Mouse (Mus musculus): ENCODE data around the gene Cd320. TPM values are rescaled to one million over a fixed set of nuclear protein-coding genes. Genes with fewer than 3 reads are reported as not detected.
"Not testable (repeated sequence)": the region's sequence is repeated elsewhere in the genome, so short reads cannot be mapped to it uniquely, and the experiment has no call there.

Cd320 gene
- polyA plus RNA-seq, 1 experiment from 2014 or later: 32.7 TPM

- H3K4me2 ChIP-seq (replicated peaks; ENCODE audit: low read depth): no peak overlapping the region
- no peaks in the 10 kb centered on the region for H3K4me1 ChIP-seq (replicated peaks; ENCODE audit: control insufficient read depth, insufficient read depth)
- no peak overlapping the region for H3K27ac ChIP-seq (replicated peaks)
- ATAC-seq (ENCODE audit: low FRiP score, low TSS enrichment) (peak; percentile 45; the same call in 1 of the 2 replicates), DNase-seq (ENCODE audit: low spot score) (peak; percentile 67)
- H3K4me3 ChIP-seq (ENCODE audit: low read depth, low read length): no peak overlapping the region
- H3K36me3 ChIP-seq (ENCODE audit: control insufficient read depth, insufficient read depth, low read length): no peaks in the 10 kb centered on the region
- TF ChIP-seq CTCF (IDR thresholded peaks at IDR 0.05; ENCODE audit: low read depth) (peak; percentile 75), EP300 (optimal IDR thresholded peaks at IDR 0.05) (no peak)
- 27% methylated on average over 9 of the region's 9 CpGs for WGBS
- no peak overlapping the region for H3K9ac ChIP-seq (ENCODE audit: low read length)
- no peaks in the 10 kb centered on the region for H3K27me3 ChIP-seq (ENCODE audit: control insufficient read depth, insufficient read depth, low read length)
- H3K9me3 ChIP-seq (ENCODE audit: control insufficient read depth, low read length): no peaks in the 10 kb centered on the region
These were observed 22.6 kb downstream of the Cd320 start for GRCm38 (mm10) chr17:33865330-33866030.

- not testable (repeated sequence) for H3K36me3 ChIP-seq (ENCODE audit: control insufficient read depth, insufficient read depth, low read length); ATAC-seq (ENCODE audit: low FRiP score, low TSS enrichment); H3K4me1 ChIP-seq (replicated peaks; ENCODE audit: control insufficient read depth, insufficient read depth); H3K27me3 ChIP-seq (ENCODE audit: control insufficient read depth, insufficient read depth, low read length); H3K4me2 ChIP-seq (replicated peaks; ENCODE audit: low read depth); H3K27ac ChIP-seq (replicated peaks); H3K9ac ChIP-seq (ENCODE audit: low read length); H3K9me3 ChIP-seq (ENCODE audit: control insufficient read depth, low read length); DNase-seq (ENCODE audit: low spot score); H3K4me3 ChIP-seq (ENCODE audit: low read depth, low read length)
- WGBS: no CpG with 5 or more reads among the region's 12 CpGs
These were observed 30.6 kb downstream of the Cd320 start, which contains the start of gene Gm7029 for GRCm38 (mm10) chr17:33873537-33873936. Gene Gm7029, plus strand, starts transcription at chr17:33873837.

- Histone ChIP-seq H3K9ac (ENCODE audit: low read length) (no peak overlapping the region), H3K4me2 (replicated peaks; ENCODE audit: low read depth) (no peak overlapping the region), H3K27me3 (ENCODE audit: control insufficient read depth, insufficient read depth, low read length) (no peaks in the 10 kb centered on the region), H3K27ac (replicated peaks) (no peak overlapping the region), H3K36me3 (ENCODE audit: control insufficient read depth, insufficient read depth, low read length) (no peaks in the 10 kb centered on the region), H3K4me1 (replicated peaks; ENCODE audit: control insufficient read depth, insufficient read depth) (no peaks in the 10 kb centered on the region), H3K4me3 (ENCODE audit: low read depth, low read length) (no peak overlapping the region), H3K9me3 (ENCODE audit: control insufficient read depth, low read length) (no peaks in the 10 kb centered on the region)
- TF ChIP-seq EP300 (optimal IDR thresholded peaks at IDR 0.05) (no peak), CTCF (IDR thresholded peaks at IDR 0.05; ENCODE audit: low read depth) (no peak)
- WGBS: 90% methylated on average over 9 of the region's 11 CpGs
- DNase-seq (ENCODE audit: low spot score) (no peak), ATAC-seq (ENCODE audit: low FRiP score, low TSS enrichment) (no peak)
These were observed 31.5 kb downstream of the Cd320 start for GRCm38 (mm10) chr17:33874411-33874810.

- peak; percentile 52 for TF ChIP-seq CTCF (IDR thresholded peaks at IDR 0.05; ENCODE audit: low read depth)
- H3K4me3 ChIP-seq (ENCODE audit: low read depth, low read length); H3K36me3 ChIP-seq (ENCODE audit: control insufficient read depth, insufficient read depth, low read length); ATAC-seq (ENCODE audit: low FRiP score, low TSS enrichment); H3K27me3 ChIP-seq (ENCODE audit: control insufficient read depth, insufficient read depth, low read length); H3K27ac ChIP-seq (replicated peaks); H3K9me3 ChIP-seq (ENCODE audit: control insufficient read depth, low read length); H3K4me2 ChIP-seq (replicated peaks; ENCODE audit: low read depth); H3K9ac ChIP-seq (ENCODE audit: low read length); H3K4me1 ChIP-seq (replicated peaks; ENCODE audit: control insufficient read depth, insufficient read depth): not testable (repeated sequence)
- WGBS: 82% methylated on average over 5 of the region's 5 CpGs
- peak; percentile 27 for DNase-seq (ENCODE audit: low spot score)
These were observed 32.9 kb downstream of the Cd320 start for GRCm38 (mm10) chr17:33875797-33876196.

GRCm38 (mm10) chr17:33884320-33884719 lies 41.4 kb downstream of the Cd320 start:
- 91% methylated on average over 4 of the region's 11 CpGs for WGBS
- not testable (repeated sequence) for H3K36me3 ChIP-seq (ENCODE audit: control insufficient read depth, insufficient read depth, low read length)
- peak; percentile 23; the same call in 1 of the 2 replicates for ATAC-seq (ENCODE audit: low FRiP score, low TSS enrichment)

GRCm38 (mm10) chr17:33887802-33888201 lies 44.9 kb downstream of the Cd320 start:
- not testable (repeated sequence) for H3K4me2 ChIP-seq (replicated peaks; ENCODE audit: low read depth); H3K27me3 ChIP-seq (ENCODE audit: control insufficient read depth, insufficient read depth, low read length); DNase-seq (ENCODE audit: low spot score); H3K4me3 ChIP-seq (ENCODE audit: low read depth, low read length); H3K9me3 ChIP-seq (ENCODE audit: control insufficient read depth, low read length); H3K27ac ChIP-seq (replicated peaks); H3K9ac ChIP-seq (ENCODE audit: low read length); H3K36me3 ChIP-seq (ENCODE audit: control insufficient read depth, insufficient read depth, low read length); H3K4me1 ChIP-seq (replicated peaks; ENCODE audit: control insufficient read depth, insufficient read depth); ATAC-seq (ENCODE audit: low FRiP score, low TSS enrichment)
- 39% methylated on average over 2 of the region's 2 CpGs for WGBS

More at GRCm38 (mm10) chr17:33884320-33884719, 41.4 kb downstream of the Cd320 start:
- not testable (repeated sequence) for H3K4me2 ChIP-seq (replicated peaks; ENCODE audit: low read depth); H3K4me3 ChIP-seq (ENCODE audit: low read depth, low read length); H3K27me3 ChIP-seq (ENCODE audit: control insufficient read depth, insufficient read depth, low read length); H3K27ac ChIP-seq (replicated peaks); H3K4me1 ChIP-seq (replicated peaks; ENCODE audit: control insufficient read depth, insufficient read depth); DNase-seq (ENCODE audit: low spot score); H3K9me3 ChIP-seq (ENCODE audit: control insufficient read depth, low read length); H3K9ac ChIP-seq (ENCODE audit: low read length)

GRCm38 (mm10) chr17:33888230-33888629 lies 45.3 kb downstream of the Cd320 start:
- H3K27ac ChIP-seq (replicated peaks); H3K27me3 ChIP-seq (ENCODE audit: control insufficient read depth, insufficient read depth, low read length); H3K9me3 ChIP-seq (ENCODE audit: control insufficient read depth, low read length); H3K4me3 ChIP-seq (ENCODE audit: low read depth, low read length); ATAC-seq (ENCODE audit: low FRiP score, low TSS enrichment); DNase-seq (ENCODE audit: low spot score); H3K9ac ChIP-seq (ENCODE audit: low read length); H3K36me3 ChIP-seq (ENCODE audit: control insufficient read depth, insufficient read depth, low read length); H3K4me2 ChIP-seq (replicated peaks; ENCODE audit: low read depth); H3K4me1 ChIP-seq (replicated peaks; ENCODE audit: control insufficient read depth, insufficient read depth): not testable (repeated sequence)

GRCm38 (mm10) chr17:33889941-33890532 lies 47.1 kb downstream of the Cd320 start:
- Histone ChIP-seq H3K9ac (ENCODE audit: low read length) (peak overlapping the region; percentile 55), H3K4me2 (replicated peaks; ENCODE audit: low read depth) (peak overlapping the region; percentile 69), H3K4me3 (ENCODE audit: low read depth, low read length) (peak overlapping the region; percentile 57)
- ATAC-seq (ENCODE audit: low FRiP score, low TSS enrichment): peak; percentile 2; the same call in 1 of the 2 replicates
- H3K9me3 ChIP-seq (ENCODE audit: control insufficient read depth, low read length); H3K36me3 ChIP-seq (ENCODE audit: control insufficient read depth, insufficient read depth, low read length); H3K27ac ChIP-seq (replicated peaks); H3K4me1 ChIP-seq (replicated peaks; ENCODE audit: control insufficient read depth, insufficient read depth); DNase-seq (ENCODE audit: low spot score); H3K27me3 ChIP-seq (ENCODE audit: control insufficient read depth, insufficient read depth, low read length): not testable (repeated sequence)
- under 1% methylated on average over 33 of the region's 44 CpGs for WGBS
